Mouse (Mus musculus) intestine, postnatal 0 days (tissue): ENCODE data around the gene Naa40. TPM values are rescaled to one million over a fixed set of nuclear protein-coding genes. Genes with fewer than 3 reads are reported as not detected.

Experiments used
- ATAC-seq: fragments of 200-750 bp; cut with Nextera tagmentation; 2 replicates; pipeline ENCODE4 v1.8.0; 2017; ENCODE audit warnings: mild to moderate bottlenecking, moderate TSS enrichment, moderate library complexity
- H3K27ac ChIP-seq: fragments of 300-500 bp; sonication (generic); 2 replicates; pipeline ENCODE4 v1.5.1; 2014; ENCODE audit warnings: mild to moderate bottlenecking, low read depth, low read length, moderate library complexity
- H3K27me3 ChIP-seq: fragments of 300-500 bp; sonication (generic); replicated peaks from 2 replicates; pipeline ENCODE4 v1.6.1; 2014; ENCODE audit warnings: low read length, mixed read lengths; ENCODE audit not compliant: control insufficient read depth, insufficient read depth
- H3K36me3 ChIP-seq: fragments of 300-500 bp; sonication (generic); 2 replicates; pipeline ENCODE4 v1.6.1; 2014; ENCODE audit warnings: mild to moderate bottlenecking, moderate library complexity; ENCODE audit not compliant: control insufficient read depth, insufficient read depth
- H3K4me1 ChIP-seq: fragments of 300-500 bp; sonication (generic); replicated peaks from 2 replicates; pipeline ENCODE4 v1.6.1; 2014; ENCODE audit warnings: antibody characterized with exemption, low read length, mixed read lengths; ENCODE audit not compliant: control insufficient read depth, insufficient read depth
- H3K4me2 ChIP-seq: fragments of 300-500 bp; sonication (generic); replicated peaks from 2 replicates; pipeline ENCODE4 v1.6.1; 2014; ENCODE audit warnings: low read depth, mild to moderate bottlenecking, moderate library complexity
- H3K4me3 ChIP-seq: fragments of 300-500 bp; sonication (generic); 2 replicates; pipeline ENCODE4 v1.5.1; 2014; ENCODE audit warnings: low read depth, low read length
- H3K9ac ChIP-seq: fragments of 300-500 bp; sonication (generic); 2 replicates; pipeline ENCODE4 v1.6.1; 2014; ENCODE audit warnings: mild to moderate bottlenecking, low read depth, low read length
- H3K9me3 ChIP-seq: fragments of 300-500 bp; sonication (generic); 2 replicates; pipeline ENCODE4 v1.6.1; 2016; ENCODE audit warnings: mixed run types; ENCODE audit not compliant: control insufficient read depth
- CTCF ChIP-seq: sonication (generic); IDR thresholded peaks from 2 replicates; pipeline ENCODE4 v1.5.1; 2016; ENCODE audit warnings: low read depth, mild to moderate bottlenecking, control low read depth, antibody characterized with exemption, moderate library complexity
- WGBS: fragments of 180-500 bp; shearing (Covaris S2); extraction: QIAGEN DNeasy Blood & Tissue Kit; methylation state at CpG from one replicate; pipeline ENCODE4 v1.1.7; 2014; 5-methylcytosine and 5-hydroxymethylcytosine counted together
- polyA plus RNA-seq: library from polyadenylated mRNA; unstranded; fragments of >200 nt; fragmentation: Nextera tagmentation; extraction: Ambion mirVana; gene quantifications from 2 replicates; pipeline ENCODE4 v1.2.1, GENCODE M21; 2015

The Naa40 gene
- polyA plus RNA-seq, 1 experiment from 2014 or later, result 18.6 TPM

DNA sequence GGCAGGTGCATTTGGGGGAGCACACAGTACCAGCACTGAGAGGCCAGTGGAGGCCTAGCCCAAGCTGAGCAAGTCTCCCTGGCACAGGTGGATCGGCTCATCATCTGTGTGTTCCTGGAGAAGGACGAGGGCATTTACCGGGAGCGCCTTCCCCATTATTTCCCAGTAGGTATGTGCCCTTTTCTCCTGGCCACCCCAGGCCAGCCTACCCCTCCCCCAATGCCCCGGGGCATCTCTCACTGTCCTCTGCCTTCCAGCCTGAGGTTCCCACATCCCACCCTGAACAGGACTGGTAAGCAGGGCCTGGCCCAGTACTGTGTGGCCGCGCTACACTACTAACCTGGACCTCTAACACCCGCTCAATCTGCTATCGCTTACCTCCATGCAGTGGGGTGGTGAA is 43.5 kb downstream of the Naa40 start:
- Histone ChIP-seq H3K9me3 (no peaks in the 10 kb centered on the region), H3K4me3 (no peak overlapping the region), H3K4me2 (no peak overlapping the region), H3K27me3 (no peaks in the 10 kb centered on the region), H3K9ac (no peak overlapping the region), H3K36me3 (peaks cover 48% of the 10 kb centered on the region), H3K4me1 (0 out of 2 replicates have a peak, but pooled peaks cover under 1% of the 10 kb centered on the region), H3K27ac (no peak overlapping the region)
- 84% methylated on average over 9 of the region's 9 CpGs for WGBS
- ATAC-seq, result no peak
- no peak for TF ChIP-seq CTCF

DNA sequence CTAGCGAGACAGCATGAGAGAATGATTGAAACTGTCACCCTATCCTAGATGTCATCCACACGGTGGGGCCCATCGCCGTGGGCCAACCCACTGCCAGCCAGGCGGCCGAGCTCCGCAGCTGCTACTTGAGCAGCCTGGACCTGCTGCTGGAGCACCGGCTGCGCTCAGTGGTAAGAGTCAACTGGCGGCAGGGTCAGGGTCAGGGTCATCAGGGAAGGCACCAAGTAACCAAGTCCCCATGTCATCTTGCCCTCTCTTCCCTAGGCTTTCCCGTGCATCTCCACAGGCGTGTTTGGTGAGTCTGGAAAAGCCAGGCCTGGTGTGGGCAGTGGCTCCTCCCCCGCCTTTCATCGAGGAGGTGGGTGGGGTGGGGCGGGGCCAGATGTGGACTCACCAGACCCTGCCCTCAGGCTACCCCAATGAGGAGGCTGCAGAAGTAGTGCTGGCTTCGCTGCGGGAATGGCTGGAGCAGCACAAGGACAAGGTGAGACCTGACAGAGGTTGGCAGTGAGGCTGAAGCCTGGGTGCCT is 44.2 kb downstream of the Naa40 start:
- H3K27ac ChIP-seq, result no peak overlapping the region
- 28% methylated on average over 17 of the region's 17 CpGs for WGBS
- ATAC-seq, result peak; percentile 28; the same call in 1 of the 2 replicates
- H3K4me2 ChIP-seq, result no peak overlapping the region
- no peaks in the 10 kb centered on the region for H3K27me3 ChIP-seq
- no peak overlapping the region for H3K4me3 ChIP-seq
- H3K36me3 ChIP-seq, result peaks cover 45% of the 10 kb centered on the region
- H3K4me1 ChIP-seq, result 0 out of 2 replicates have a peak, but pooled peaks cover 3% of the 10 kb centered on the region
- H3K9me3 ChIP-seq, result no peaks in the 10 kb centered on the region
- no peak overlapping the region for H3K9ac ChIP-seq
- TF ChIP-seq CTCF, result no peak

DNA sequence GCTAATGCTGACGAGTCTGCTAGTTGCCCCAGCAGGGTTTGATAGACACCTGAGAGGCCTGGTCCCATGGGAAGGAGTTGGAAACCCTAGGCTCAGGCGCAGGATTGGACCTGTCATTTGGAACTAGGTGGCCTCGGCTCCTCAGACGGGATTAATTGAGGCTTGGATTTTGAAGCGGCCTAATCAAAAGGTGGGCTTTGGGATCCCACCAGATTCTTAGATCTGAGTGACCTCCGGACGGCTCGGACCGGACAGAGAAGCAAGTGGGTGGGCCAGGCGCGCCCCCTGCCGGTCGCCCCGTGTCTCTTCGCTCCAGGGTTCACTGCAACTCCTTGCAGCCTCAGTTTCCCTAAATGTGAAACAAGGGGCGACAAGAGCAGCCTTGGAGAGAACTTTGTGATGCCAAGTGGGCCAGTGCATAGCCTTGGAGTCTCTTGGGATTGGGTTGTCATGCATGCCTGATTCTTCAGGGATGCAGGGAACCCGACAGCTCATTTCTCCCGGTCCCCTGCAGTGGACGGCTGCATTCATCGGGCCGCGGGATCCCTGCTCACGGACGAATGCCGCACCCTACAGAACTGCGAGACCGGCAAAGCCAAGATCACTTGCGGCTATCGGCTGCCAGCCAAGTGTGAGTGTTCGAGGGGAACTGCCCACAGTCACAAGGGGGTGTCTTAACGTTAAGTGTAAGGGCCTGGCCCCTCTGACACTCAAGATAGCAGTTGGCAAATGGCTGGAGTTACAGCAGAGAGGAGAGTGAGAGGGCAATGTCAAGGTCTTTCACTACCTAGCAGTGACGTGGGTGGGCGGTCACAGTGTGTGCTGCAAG is 44.9 kb downstream of the Naa40 start:
- 26% methylated on average over 33 of the region's 33 CpGs for WGBS
- H3K4me3 ChIP-seq, result no peak overlapping the region
- ATAC-seq, result no peak

DNA sequence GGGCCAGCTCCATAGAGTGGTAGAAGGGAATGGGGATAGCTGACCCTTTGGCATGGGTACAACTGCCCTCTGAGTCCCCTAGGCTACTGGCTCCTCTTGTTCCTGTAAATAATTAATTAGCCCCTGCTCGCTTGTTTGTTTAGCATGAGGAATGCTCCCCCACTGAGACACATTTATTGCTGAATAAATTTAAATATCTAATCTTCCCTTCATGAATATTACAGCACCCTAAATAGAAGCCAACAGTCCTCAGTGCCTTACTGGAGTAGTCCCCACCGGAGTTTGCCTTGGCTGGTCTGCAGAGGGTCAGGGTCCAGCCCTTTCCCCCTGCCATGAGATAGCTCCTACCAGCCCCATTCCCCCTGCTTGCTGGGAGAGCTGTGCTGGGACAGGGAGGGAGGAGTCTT is 48.4 kb downstream of the Naa40 start:
- peaks cover 8% of the 10 kb centered on the region for H3K36me3 ChIP-seq
- no peak for TF ChIP-seq CTCF
- peaks cover 9% of the 10 kb centered on the region; the same call in 1 of the 2 replicates for H3K4me1 ChIP-seq
- no peaks in the 10 kb centered on the region for H3K27me3 ChIP-seq
- H3K4me2 ChIP-seq, result no peak overlapping the region
- no peak overlapping the region for H3K9ac ChIP-seq
- no peaks in the 10 kb centered on the region for H3K9me3 ChIP-seq
- no peak for ATAC-seq
- H3K4me3 ChIP-seq, result no peak overlapping the region
- no peak overlapping the region for H3K27ac ChIP-seq
- 56% methylated on average over 2 of the region's 2 CpGs for WGBS

More for the DNA sequence above, 44.9 kb downstream of the Naa40 start:
- H3K9me3 ChIP-seq, result no peaks in the 10 kb centered on the region
- peaks cover 41% of the 10 kb centered on the region for H3K36me3 ChIP-seq
- peak; percentile 93 for TF ChIP-seq CTCF
- peaks cover 9% of the 10 kb centered on the region; the same call in 1 of the 2 replicates for H3K4me1 ChIP-seq
- H3K27me3 ChIP-seq, result no peaks in the 10 kb centered on the region
- H3K4me2 ChIP-seq, result no peak overlapping the region; the same call in 1 of the 2 replicates
- no peak overlapping the region for H3K9ac ChIP-seq
- no peak overlapping the region for H3K27ac ChIP-seq

DNA sequence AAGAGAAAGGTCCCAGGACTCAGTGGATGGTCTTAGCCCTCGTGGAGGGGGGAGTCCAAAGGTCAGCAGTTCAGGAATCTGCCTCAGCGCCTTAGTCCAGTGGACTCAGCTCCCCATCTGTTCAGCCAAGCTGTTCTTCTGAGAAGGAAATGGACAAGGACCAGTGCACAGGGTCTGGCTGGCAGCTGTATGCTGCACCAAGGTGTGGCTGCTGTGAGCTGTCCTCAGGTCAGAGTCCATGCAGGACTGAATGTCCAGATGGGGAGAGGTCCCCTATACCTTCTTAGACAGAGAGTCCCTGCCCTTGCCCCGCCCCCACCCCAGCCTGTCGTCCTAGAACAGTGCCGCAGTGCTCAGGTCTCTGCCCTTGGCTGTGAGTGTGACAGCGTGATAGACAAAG is 49.3 kb downstream of the Naa40 start:
- no peak overlapping the region for H3K9ac ChIP-seq
- H3K27me3 ChIP-seq, result no peaks in the 10 kb centered on the region
- peak; percentile 84 for ATAC-seq
- no peak for TF ChIP-seq CTCF
- peaks cover 9% of the 10 kb centered on the region; the same call in 1 of the 2 replicates for H3K4me1 ChIP-seq
- H3K9me3 ChIP-seq, result no peaks in the 10 kb centered on the region
- peak overlapping the region; percentile 55 for H3K27ac ChIP-seq
- H3K36me3 ChIP-seq, result no peaks in the 10 kb centered on the region
- 19% methylated on average over 6 of the region's 6 CpGs for WGBS
- no peak overlapping the region for H3K4me3 ChIP-seq
- 0 out of 2 replicates have a peak overlapping the region, but pooled peaks have one; percentile 2 for H3K4me2 ChIP-seq

DNA sequence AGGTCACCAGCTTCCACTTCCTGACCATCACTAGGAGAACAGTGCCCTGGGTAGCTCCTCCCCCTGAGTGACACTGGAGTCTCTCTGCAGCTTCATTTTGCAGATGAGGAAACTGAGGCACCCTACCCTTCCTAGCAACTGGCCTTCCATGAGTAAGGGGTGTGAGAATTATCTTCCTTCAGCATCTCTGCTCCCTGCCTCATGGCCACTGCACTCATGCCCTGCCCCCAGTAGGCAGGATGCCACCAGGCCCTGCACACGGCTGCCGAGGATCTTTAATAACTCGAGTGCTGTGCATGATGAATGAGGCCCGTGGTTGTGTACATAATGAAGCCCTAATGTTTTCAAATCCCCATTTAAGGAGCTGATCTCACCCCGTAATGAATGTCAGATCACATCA is 50.0 kb downstream of the Naa40 start:
- Histone ChIP-seq H3K9ac (no peak overlapping the region), H3K27ac (no peak overlapping the region; the same call in 1 of the 2 replicates), H3K4me2 (no peak overlapping the region), H3K9me3 (no peaks in the 10 kb centered on the region), H3K27me3 (no peaks in the 10 kb centered on the region), H3K36me3 (no peaks in the 10 kb centered on the region), H3K4me3 (no peak overlapping the region), H3K4me1 (peaks cover 9% of the 10 kb centered on the region; the same call in 1 of the 2 replicates)
- no peak for ATAC-seq
- 51% methylated on average over 5 of the region's 5 CpGs for WGBS
- no peak for TF ChIP-seq CTCF
